Mouse (Mus musculus) neural tube, embryonic 14.5 days (tissue): ENCODE measurements around the gene Tmem14c. TPM values are rescaled to one million over a fixed set of nuclear protein-coding genes. Genes with fewer than 3 reads are reported as not detected.
"Not testable (repeated sequence)": the region's sequence is repeated elsewhere in the genome, so short reads cannot be mapped to it uniquely, and the experiment has no call there.

Experiments
- ATAC-seq: fragments of 200-750 bp; cut with Nextera tagmentation; 2 replicates; pipeline ENCODE4 v1.8.0; 2017; ENCODE audit warnings: low read depth, mild to moderate bottlenecking, moderate TSS enrichment, moderate library complexity
- H3K27ac ChIP-seq: fragments of 300-500 bp; sonication (generic); 2 replicates; pipeline ENCODE4 v1.5.1; 2014; ENCODE audit warnings: low read depth, mild to moderate bottlenecking, control low read depth, low read length, moderate library complexity, mixed read lengths
- H3K27me3 ChIP-seq: fragments of 300-500 bp; sonication (generic); 2 replicates; pipeline ENCODE4 v1.6.1; 2014; ENCODE audit warnings: low read length; ENCODE audit not compliant: control insufficient read depth, insufficient read depth
- H3K36me3 ChIP-seq: fragments of 300-500 bp; sonication (generic); 2 replicates; pipeline ENCODE4 v1.6.1; 2014; ENCODE audit warnings: low read length, mixed read lengths; ENCODE audit not compliant: control insufficient read depth, insufficient read depth
- H3K4me1 ChIP-seq: fragments of 300-500 bp; sonication (generic); 2 replicates; pipeline ENCODE4 v1.6.1; 2014; ENCODE audit warnings: low read length; ENCODE audit not compliant: control insufficient read depth, insufficient read depth
- H3K4me2 ChIP-seq: fragments of 300-500 bp; sonication (generic); 2 replicates; pipeline ENCODE4 v1.6.1; 2014; ENCODE audit warnings: mild to moderate bottlenecking, low read depth, low read length, control low read depth
- H3K4me3 ChIP-seq: fragments of 300-500 bp; sonication (generic); 2 replicates; pipeline ENCODE4 v1.5.1; 2014; ENCODE audit warnings: low read depth, low read length, control low read depth, mixed read lengths
- H3K9ac ChIP-seq: fragments of 300-500 bp; sonication (generic); replicated peaks from 2 replicates; pipeline ENCODE4 v1.6.1; 2014; ENCODE audit warnings: low read depth, mild to moderate bottlenecking, control low read depth, low read length, mixed read lengths
- H3K9me3 ChIP-seq: fragments of 300-500 bp; sonication (generic); 2 replicates; pipeline ENCODE4 v1.6.1; 2016; ENCODE audit warnings: low read length; ENCODE audit not compliant: control insufficient read depth
- WGBS: fragments of 180-500 bp; shearing (Covaris S2); extraction: QIAGEN DNeasy Blood & Tissue Kit; methylation state at CpG from one replicate; pipeline ENCODE4 v1.1.7; 2014; 5-methylcytosine and 5-hydroxymethylcytosine counted together
- polyA plus RNA-seq: library from polyadenylated mRNA; unstranded; fragments of >200 nt; fragmentation: Nextera tagmentation; extraction: Ambion mirVana; gene quantifications from 2 replicates; pipeline ENCODE4 v1.2.1, GENCODE M21; 2014

The Tmem14c gene
- polyA plus RNA-seq, 1 experiment from 2014 or later, result 126 TPM

DNA sequence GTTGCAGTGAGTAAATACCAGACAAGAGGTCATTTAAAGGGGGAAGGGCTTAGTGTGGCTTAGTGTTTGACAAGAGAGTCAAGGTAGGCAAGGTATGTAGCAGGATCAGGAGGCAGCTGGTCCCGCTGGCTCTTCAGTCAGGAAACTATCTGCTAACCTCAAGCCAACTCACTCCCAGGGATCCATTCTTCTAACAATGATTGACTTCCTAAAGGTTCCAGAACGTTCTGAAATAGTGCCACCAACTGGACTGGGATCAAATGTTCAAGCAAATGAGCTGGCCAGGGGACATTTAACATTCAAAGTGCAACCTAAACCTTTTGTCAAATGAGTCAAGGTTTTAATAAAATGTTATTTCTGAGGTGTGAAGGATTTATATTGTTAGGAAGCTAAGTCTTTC is 36.8 kb upstream of the Tmem14c start:
- H3K9me3 ChIP-seq, result no peaks in the 10 kb centered on the region
- H3K4me1 ChIP-seq, result no peaks in the 10 kb centered on the region

GRCm38 (mm10) chr13:40982759-40983158 is 33.3 kb upstream of the Tmem14c start:
- Histone ChIP-seq H3K9ac (no peak overlapping the region), H3K4me2 (no peak overlapping the region), H3K27ac (no peak overlapping the region), H3K27me3 (no peaks in the 10 kb centered on the region), H3K9me3 (no peaks in the 10 kb centered on the region), H3K4me1 (no peaks in the 10 kb centered on the region), H3K4me3 (no peak overlapping the region), H3K36me3 (no peaks in the 10 kb centered on the region)
- no peak for ATAC-seq
- WGBS, result 96% methylated on average over 1 of the region's 1 CpGs

More for the DNA sequence above, 36.8 kb upstream of the Tmem14c start:
- H3K9ac ChIP-seq, result no peak overlapping the region
- no peaks in the 10 kb centered on the region for H3K36me3 ChIP-seq
- WGBS, result 68% methylated on average over 2 of the region's 2 CpGs
- H3K4me2 ChIP-seq, result no peak overlapping the region
- H3K4me3 ChIP-seq, result no peak overlapping the region
- H3K27ac ChIP-seq, result no peak overlapping the region
- ATAC-seq, result no peak
- no peaks in the 10 kb centered on the region for H3K27me3 ChIP-seq

DNA sequence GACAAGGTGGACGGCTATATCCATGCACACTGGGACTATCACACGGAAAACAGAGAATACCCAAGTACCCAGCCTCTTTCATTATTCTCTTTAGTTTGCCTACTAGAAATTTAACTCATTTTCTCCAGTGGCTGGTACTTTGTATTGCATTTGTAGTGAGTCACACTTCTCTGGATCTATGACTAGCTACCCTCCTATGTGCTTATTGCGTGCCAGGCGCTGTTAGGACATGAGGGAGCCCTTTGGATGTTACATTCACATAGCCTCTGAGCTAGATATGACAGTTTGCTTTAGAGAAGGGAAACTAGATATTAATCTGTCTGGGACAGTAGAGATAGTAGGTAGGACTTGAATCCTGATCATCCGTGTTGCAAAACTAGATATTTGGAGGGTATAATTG is 30.0 kb upstream of the Tmem14c start:
- WGBS, result 95% methylated on average over 5 of the region's 5 CpGs
- H3K4me2 ChIP-seq, result no peak overlapping the region
- H3K27ac ChIP-seq, result no peak overlapping the region
- ATAC-seq, result no peak
- no peaks in the 10 kb centered on the region for H3K36me3 ChIP-seq
- H3K27me3 ChIP-seq, result no peaks in the 10 kb centered on the region
- H3K4me3 ChIP-seq, result no peak overlapping the region
- H3K4me1 ChIP-seq, result no peaks in the 10 kb centered on the region
- H3K9ac ChIP-seq, result no peak overlapping the region
- H3K9me3 ChIP-seq, result no peaks in the 10 kb centered on the region

GRCm38 (mm10) chr13:40987608-40988303 is 28.3 kb upstream of the Tmem14c start:
- not testable (repeated sequence) for ATAC-seq, H3K9ac ChIP-seq, H3K4me1 ChIP-seq, H3K27ac ChIP-seq, H3K4me2 ChIP-seq, H3K36me3 ChIP-seq, H3K4me3 ChIP-seq, H3K9me3 ChIP-seq, H3K27me3 ChIP-seq
- WGBS, result 67% methylated on average over 4 of the region's 4 CpGs

- ATAC-seq, result no peak
- Histone ChIP-seq H3K9me3 (no peaks in the 10 kb centered on the region), H3K4me2 (no peak overlapping the region), H3K4me3 (no peak overlapping the region), H3K4me1 (no peaks in the 10 kb centered on the region), H3K27me3 (no peaks in the 10 kb centered on the region), H3K36me3 (no peaks in the 10 kb centered on the region), H3K9ac (no peak overlapping the region), H3K27ac (no peak overlapping the region)
- 76% methylated on average over 2 of the region's 2 CpGs for WGBS
These were observed 27.7 kb upstream of the Tmem14c start for GRCm38 (mm10) chr13:40988418-40988817.

DNA sequence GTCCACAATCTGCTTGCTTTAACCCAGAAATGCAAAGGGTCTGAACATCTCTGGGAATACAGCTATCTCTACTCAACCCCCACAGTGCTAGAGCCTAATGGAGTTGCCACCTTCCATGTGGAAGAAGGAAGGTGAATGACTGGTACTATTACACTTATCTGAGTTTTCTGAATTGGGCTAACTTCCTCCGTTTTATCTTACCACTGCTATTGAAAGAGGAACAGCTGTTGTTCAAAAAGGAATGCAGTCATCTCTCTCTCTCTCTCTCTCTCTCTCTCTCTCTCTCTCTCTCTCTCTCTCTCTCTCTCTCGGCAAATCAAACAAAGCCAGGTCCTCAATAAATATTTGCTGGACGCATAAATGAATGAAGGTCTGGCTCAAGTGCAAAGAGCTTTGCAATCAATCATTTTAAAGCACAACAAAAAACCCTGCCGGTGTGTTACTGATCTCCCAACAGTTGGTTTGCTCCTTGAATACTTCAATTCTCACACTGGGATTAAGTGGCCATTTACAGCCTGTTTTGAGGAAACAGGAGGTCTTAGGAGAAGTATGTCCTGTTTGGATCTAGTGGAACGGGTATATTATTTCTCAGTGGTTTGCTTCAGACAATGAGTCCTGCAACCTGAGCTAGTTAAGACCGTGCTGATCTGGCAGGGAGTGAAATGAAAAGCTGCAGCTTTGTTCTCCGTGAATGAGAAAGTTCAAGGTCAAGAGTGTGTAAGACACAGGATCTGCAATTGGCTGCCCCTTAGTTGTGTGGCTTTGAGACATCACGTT is 21.4 kb upstream of the Tmem14c start:
- 14% methylated on average over 8 of the region's 8 CpGs for WGBS
- no peaks in the 10 kb centered on the region for H3K9me3 ChIP-seq
- no peaks in the 10 kb centered on the region for H3K4me1 ChIP-seq
- H3K36me3 ChIP-seq, result no peaks in the 10 kb centered on the region
- H3K9ac ChIP-seq, result no peak overlapping the region
- ATAC-seq, result no peak
- no peak overlapping the region for H3K4me3 ChIP-seq
- no peaks in the 10 kb centered on the region for H3K27me3 ChIP-seq
- H3K27ac ChIP-seq, result no peak overlapping the region
- no peak overlapping the region; the same call in 1 of the 2 replicates for H3K4me2 ChIP-seq

DNA sequence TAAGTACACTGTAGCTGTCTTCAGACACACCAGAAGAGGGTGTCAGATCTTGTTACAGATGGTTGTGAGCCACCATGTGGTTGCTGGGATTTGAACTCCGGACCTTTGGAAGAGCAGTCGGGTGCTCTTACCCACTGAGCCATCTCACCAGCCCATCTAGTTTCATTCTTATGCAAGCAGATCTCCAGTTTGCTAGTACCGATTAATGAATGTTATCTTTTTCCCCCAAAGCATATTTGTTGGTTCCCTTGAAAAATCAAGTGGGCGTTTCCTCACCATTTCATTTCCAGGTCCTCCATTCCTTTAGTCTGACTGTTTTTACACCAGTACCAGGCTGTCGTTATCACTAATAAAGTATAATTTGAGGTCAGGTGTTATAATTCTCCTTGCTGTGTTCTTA is 17.6 kb upstream of the Tmem14c start:
- H3K4me2 ChIP-seq, ATAC-seq, H3K9ac ChIP-seq, H3K27ac ChIP-seq, H3K4me3 ChIP-seq, H3K36me3 ChIP-seq, H3K4me1 ChIP-seq, H3K9me3 ChIP-seq, H3K27me3 ChIP-seq: not testable (repeated sequence)
- WGBS, result 95% methylated on average over 5 of the region's 5 CpGs

- H3K9me3 ChIP-seq, result no peaks in the 10 kb centered on the region
- peaks cover 2% of the 10 kb centered on the region; the same call in 1 of the 2 replicates for H3K36me3 ChIP-seq
- ATAC-seq, result peak; percentile 51
- H3K4me3 ChIP-seq, result peak overlapping the region; percentile 77
- peak overlapping the region; percentile 73 for H3K9ac ChIP-seq
- 1% methylated on average over 25 of the region's 25 CpGs for WGBS
- H3K4me2 ChIP-seq, result peak overlapping the region; percentile 93
- H3K27ac ChIP-seq, result peak overlapping the region; percentile 97
- no peaks in the 10 kb centered on the region for H3K27me3 ChIP-seq
- peaks cover 4% of the 10 kb centered on the region; the same call in 1 of the 2 replicates for H3K4me1 ChIP-seq
These were observed 15.8 kb upstream of the Tmem14c start for GRCm38 (mm10) chr13:41000140-41000925.
